Mouse (Mus musculus): ENCODE results near the gene Ttc25. TPM values are rescaled to one million over a fixed set of nuclear protein-coding genes. Genes with fewer than 3 reads are reported as not detected.

Gene Ttc25
- polyA plus RNA-seq, 1 experiment from 2014 or later = 0.62 TPM

- Histone ChIP-seq H3K4me3 (no peak overlapping the region), H3K4me1 (no peaks in the 10 kb centered on the region), H3K9ac (no peak overlapping the region), H3K27me3 (replicated peaks) (no peaks in the 10 kb centered on the region), H3K36me3 (peaks cover 99% of the 10 kb centered on the region), H3K27ac (replicated peaks) (no peak overlapping the region), H3K9me3 (no peaks in the 10 kb centered on the region), H3K4me2 (no peak overlapping the region)
- WGBS = 78% methylated on average over 9 of the region's 9 CpGs
- no peak for ATAC-seq (ENCODE audit: extremely low read depth, insufficient number of reproducible peaks, low FRiP score, low TSS enrichment)
Observed at GRCm38 (mm10) chr11:100516291-100516690, 29.1 kb upstream of the Ttc25 start.

GRCm38 (mm10) chr11:100518188-100518591 is 27.2 kb upstream of the Ttc25 start:
- H3K9me3 ChIP-seq = no peaks in the 10 kb centered on the region
- no peak overlapping the region for H3K4me3 ChIP-seq
- no peak for ATAC-seq (ENCODE audit: extremely low read depth, insufficient number of reproducible peaks, low FRiP score, low TSS enrichment)
- no peaks in the 10 kb centered on the region for H3K27me3 ChIP-seq (replicated peaks)
- no peak overlapping the region for H3K27ac ChIP-seq (replicated peaks)
- H3K36me3 ChIP-seq = peaks cover 100% of the 10 kb centered on the region
- H3K4me1 ChIP-seq = no peaks in the 10 kb centered on the region
- no peak overlapping the region for H3K9ac ChIP-seq
- H3K4me2 ChIP-seq = no peak overlapping the region
- whole genome bisulfite sequencing = 92% methylated on average over 5 of the region's 5 CpGs

GRCm38 (mm10) chr11:100519188-100519587 is 26.2 kb upstream of the Ttc25 start:
- 73% methylated on average over 7 of the region's 7 CpGs for WGBS

GRCm38 (mm10) chr11:100520838-100521237 is 24.6 kb upstream of the Ttc25 start:
- no peak overlapping the region for H3K4me2 ChIP-seq
- no peak overlapping the region for H3K9ac ChIP-seq
- H3K4me3 ChIP-seq = no peak overlapping the region
- H3K27ac ChIP-seq (replicated peaks) = no peak overlapping the region
- ATAC-seq (ENCODE audit: extremely low read depth, insufficient number of reproducible peaks, low FRiP score, low TSS enrichment) = no peak
- H3K4me1 ChIP-seq = peaks cover 16% of the 10 kb centered on the region
- WGBS = 78% methylated on average over 15 of the region's 15 CpGs
- no peaks in the 10 kb centered on the region for H3K9me3 ChIP-seq
- H3K27me3 ChIP-seq (replicated peaks) = no peaks in the 10 kb centered on the region
- H3K36me3 ChIP-seq = peaks cover 81% of the 10 kb centered on the region

More at GRCm38 (mm10) chr11:100519188-100519587, 26.2 kb upstream of the Ttc25 start:
- Histone ChIP-seq H3K4me1 (no peaks in the 10 kb centered on the region), H3K4me2 (no peak overlapping the region), H3K9ac (no peak overlapping the region), H3K36me3 (peaks cover 98% of the 10 kb centered on the region), H3K27me3 (replicated peaks) (no peaks in the 10 kb centered on the region), H3K9me3 (no peaks in the 10 kb centered on the region), H3K27ac (replicated peaks) (no peak overlapping the region), H3K4me3 (no peak overlapping the region)
- ATAC-seq (ENCODE audit: extremely low read depth, insufficient number of reproducible peaks, low FRiP score, low TSS enrichment) = no peak

GRCm38 (mm10) chr11:100524358-100524757 is 21.0 kb upstream of the Ttc25 start:
- WGBS = 72% methylated on average over 5 of the region's 5 CpGs
- Histone ChIP-seq H3K4me3 (no peak overlapping the region), H3K9me3 (no peaks in the 10 kb centered on the region), H3K9ac (peak overlapping the region; percentile 56; the same call in 1 of the 2 replicates), H3K36me3 (peaks cover 46% of the 10 kb centered on the region), H3K27me3 (replicated peaks) (no peaks in the 10 kb centered on the region), H3K4me2 (peak overlapping the region; percentile 91; the same call in 1 of the 2 replicates), H3K27ac (replicated peaks) (no peak overlapping the region), H3K4me1 (peaks cover 34% of the 10 kb centered on the region)
- no peak for ATAC-seq (ENCODE audit: extremely low read depth, insufficient number of reproducible peaks, low FRiP score, low TSS enrichment)

GRCm38 (mm10) chr11:100524987-100525630 is 20.3 kb upstream of the Ttc25 start:
- Histone ChIP-seq H3K36me3 (peaks cover 38% of the 10 kb centered on the region), H3K9me3 (no peaks in the 10 kb centered on the region), H3K9ac (peak overlapping the region; percentile 56), H3K4me2 (peak overlapping the region; percentile 91), H3K4me1 (peaks cover 34% of the 10 kb centered on the region), H3K27me3 (replicated peaks) (no peaks in the 10 kb centered on the region), H3K4me3 (peak overlapping the region; percentile 79; the same call in 1 of the 2 replicates), H3K27ac (replicated peaks) (0 out of 2 replicates have a peak overlapping the region, but pooled peaks have one; percentile 28)
- WGBS = 63% methylated on average over 11 of the region's 11 CpGs
- ATAC-seq (ENCODE audit: extremely low read depth, insufficient number of reproducible peaks, low FRiP score, low TSS enrichment) = no peak

GRCm38 (mm10) chr11:100526052-100526816 is 19.2 kb upstream of the Ttc25 start:
- peak overlapping the region; percentile 79 for H3K4me3 ChIP-seq
- 31% methylated on average over 15 of the region's 15 CpGs for WGBS
- no peak overlapping the region for H3K27ac ChIP-seq (replicated peaks)
- peak overlapping the region; percentile 91 for H3K9ac ChIP-seq
- H3K4me2 ChIP-seq = peak overlapping the region; percentile 91
- ATAC-seq (ENCODE audit: extremely low read depth, insufficient number of reproducible peaks, low FRiP score, low TSS enrichment) = no peak
- H3K27me3 ChIP-seq (replicated peaks) = no peaks in the 10 kb centered on the region
- no peaks in the 10 kb centered on the region for H3K9me3 ChIP-seq
- peaks cover 34% of the 10 kb centered on the region for H3K4me1 ChIP-seq
- H3K36me3 ChIP-seq = peaks cover 27% of the 10 kb centered on the region

GRCm38 (mm10) chr11:100527066-100527457 is 18.3 kb upstream of the Ttc25 start:
- Histone ChIP-seq H3K36me3 (peaks cover 19% of the 10 kb centered on the region), H3K27ac (replicated peaks) (peak overlapping the region; percentile 86), H3K27me3 (replicated peaks) (no peaks in the 10 kb centered on the region), H3K4me1 (peaks cover 34% of the 10 kb centered on the region), H3K9me3 (no peaks in the 10 kb centered on the region), H3K9ac (peak overlapping the region; percentile 91), H3K4me2 (peak overlapping the region; percentile 91), H3K4me3 (peak overlapping the region; percentile 79)
- ATAC-seq (ENCODE audit: extremely low read depth, insufficient number of reproducible peaks, low FRiP score, low TSS enrichment) = peak; percentile 11; the same call in 1 of the 2 replicates
- under 1% methylated on average over 26 of the region's 26 CpGs for WGBS

GRCm38 (mm10) chr11:100527458-100528374 is 17.7 kb upstream of the Ttc25 start, which contains the start of gene Acly:
TSS of gene Acly (minus strand) at chr11:100528000.
- Histone ChIP-seq H3K27me3 (replicated peaks) (no peaks in the 10 kb centered on the region), H3K27ac (replicated peaks) (peak within 1 kb of the TSS; percentile 86), H3K4me2 (peak within 1 kb of the TSS; percentile 91), H3K36me3 (peaks cover 12% of the 10 kb centered on the region), H3K9ac (peak within 1 kb of the TSS; percentile 91), H3K4me1 (peaks cover 34% of the 10 kb centered on the region), H3K9me3 (no peaks in the 10 kb centered on the region), H3K4me3 (peak within 1 kb of the TSS; percentile 79)
- under 1% methylated on average over 54 of the region's 54 CpGs for WGBS
- peak; percentile 99 for ATAC-seq (ENCODE audit: extremely low read depth, insufficient number of reproducible peaks, low FRiP score, low TSS enrichment)

- Histone ChIP-seq H3K9me3 (0 out of 2 replicates have a peak, but pooled peaks cover 6% of the 10 kb centered on the region), H3K4me3 (peak overlapping the region; percentile 79), H3K36me3 (peaks cover 4% of the 10 kb centered on the region), H3K9ac (peak overlapping the region; percentile 82), H3K27ac (replicated peaks) (peak overlapping the region; percentile 70), H3K27me3 (replicated peaks) (no peaks in the 10 kb centered on the region), H3K4me1 (peaks cover 34% of the 10 kb centered on the region), H3K4me2 (peak overlapping the region; percentile 91)
- 24% methylated on average over 19 of the region's 19 CpGs for WGBS
- ATAC-seq (ENCODE audit: extremely low read depth, insufficient number of reproducible peaks, low FRiP score, low TSS enrichment) = no peak; the same call in 1 of the 2 replicates
Observed at GRCm38 (mm10) chr11:100528375-100529165, 16.8 kb upstream of the Ttc25 start.

Data from heart, embryonic 13.5 days (tissue).